Mouse (Mus musculus) liver, adult 2 months (tissue): ENCODE results near the gene Epn3.

Experiments used
- CTCF ChIP-seq: fragments of 200-500 bp; IDR thresholded peaks from 2 replicates; pipeline ENCODE4 v1.5.1; 2011; ENCODE audit warnings: low read depth, low read length, control low read depth
- POLR2A ChIP-seq: fragments of 200-500 bp; IDR thresholded peaks from 2 replicates; pipeline ENCODE4 v1.6.1; 2011; ENCODE audit warnings: low read length, control low read depth; ENCODE audit not compliant: insufficient read depth; ENCODE audit errors: extremely low read depth

DNA sequence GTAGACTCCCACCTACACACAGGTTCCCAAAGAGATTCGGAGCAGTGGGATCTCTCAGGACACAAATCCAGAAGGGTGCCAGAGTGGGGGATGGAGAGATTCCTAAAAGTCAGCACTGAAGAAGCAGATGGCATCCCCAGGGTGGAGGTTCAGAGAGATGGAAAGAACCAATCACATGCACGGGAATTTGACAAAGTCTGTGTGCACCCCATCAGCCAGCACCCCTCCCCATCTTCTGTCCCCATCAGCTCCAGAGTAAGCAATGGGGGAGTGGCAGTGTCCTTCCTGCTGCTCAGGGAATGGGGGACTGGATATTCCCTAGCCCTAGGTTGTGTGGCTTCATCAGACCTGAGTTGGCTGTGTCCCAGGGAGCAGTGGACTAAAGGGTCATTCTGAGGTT, 739 bp downstream of the Epn3 start:
- TF ChIP-seq CTCF (no peak), POLR2A (no peak)
